Comparison of ENCODE assay signal across 9 mouse cellular contexts in the genomic region with DNA sequence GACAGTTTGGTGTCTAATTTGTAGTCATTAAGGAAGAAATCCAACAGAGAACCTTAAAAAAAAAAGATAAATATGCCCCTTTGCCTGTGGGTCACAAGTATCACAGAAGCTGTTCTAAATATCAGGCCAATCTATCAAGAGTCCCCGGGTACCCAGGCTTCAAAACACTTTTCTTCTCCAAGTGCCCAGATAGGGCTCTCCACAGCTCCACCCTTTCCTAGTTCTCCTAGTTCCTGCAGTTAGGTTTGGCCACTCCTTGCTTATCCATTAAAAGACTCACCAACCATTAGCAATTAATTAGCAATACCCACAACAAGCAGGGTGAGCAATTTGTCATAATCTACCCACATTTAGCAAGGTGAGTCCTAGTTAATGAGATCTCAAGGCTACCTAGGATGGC. TPM values are rescaled to one million over a fixed set of nuclear protein-coding genes. Genes with fewer than 3 reads are reported as not detected.
DNase-seq lines count a peak whose midpoint lies in the region; ATAC-seq lines count a peak whose summit lies in the region.
"Had no signal": no experiment of that assay in that cellular context is flagged by ENCODE, and none has a peak within 500 bp of the region (broad histone marks: within the 10 kb centered on the region; RNA-seq: fewer than 3 reads in every experiment).

No protein-coding gene starts in this region.

- H3K27ac ChIP-seq in heart, embryonic 15.5 days = no peak overlapping the region
- H3K27ac ChIP-seq in hindbrain, embryonic 12.5 days = no peak overlapping the region

- H3K4me2 ChIP-seq in heart, embryonic 15.5 days = peak overlapping the region; percentile 80
- peak overlapping the region; percentile 80 for H3K4me2 ChIP-seq in hindbrain, embryonic 12.5 days (replicated peaks)

- H3K9ac ChIP-seq in heart, embryonic 15.5 days = no peak overlapping the region
- H3K9ac ChIP-seq in hindbrain, embryonic 12.5 days = no peak overlapping the region

- WGBS in heart, embryonic 15.5 days = 54% methylated on average over 1 of the region's 1 CpGs
- 86% methylated on average over 1 of the region's 1 CpGs for WGBS in hindbrain, embryonic 12.5 days

- no peaks in the 10 kb centered on the region for H3K36me3 ChIP-seq in heart, embryonic 15.5 days
- no peaks in the 10 kb centered on the region for H3K36me3 ChIP-seq in hindbrain, embryonic 12.5 days

- H3K9me3 ChIP-seq in heart, embryonic 15.5 days (replicated peaks) = no peaks in the 10 kb centered on the region
- H3K9me3 ChIP-seq in hindbrain, embryonic 12.5 days (replicated peaks) = no peaks in the 10 kb centered on the region

- peak overlapping the region; percentile 93 for H3K4me3 ChIP-seq in heart, embryonic 15.5 days
- no peak overlapping the region for H3K4me3 ChIP-seq in hindbrain, embryonic 12.5 days

- ATAC-seq in heart, embryonic 15.5 days (replicated peaks; ENCODE audit: insufficient number of reproducible peaks, insufficient read depth, low FRiP score, low read depth) = no peak
- no peak for ATAC-seq in hindbrain, embryonic 12.5 days (ENCODE audit: low FRiP score)

- H3K27me3 ChIP-seq in heart, embryonic 15.5 days = no peaks in the 10 kb centered on the region
- H3K27me3 ChIP-seq in hindbrain, embryonic 12.5 days = no peaks in the 10 kb centered on the region

- H3K4me1 ChIP-seq in heart, embryonic 15.5 days (replicated peaks) = peaks cover 12% of the 10 kb centered on the region
- H3K4me1 ChIP-seq in hindbrain, embryonic 12.5 days = peaks cover 12% of the 10 kb centered on the region

- DNase-seq in heart, adult 11 months = no peak
- peak; percentile 6 for DNase-seq in c-Kit-negative CD71-positive TER-119-positive erythroid progenitor cells, embryonic 14.5 days (ENCODE audit: low read depth, low spot score)
- peak; percentile 14 for DNase-seq in lung, postnatal 10 days
- DNase-seq in right cerebral cortex, adult 18-20 months = no peak
- DNase-seq in urinary bladder, postnatal 10 days (ENCODE audit: low spot score) = no peak
- DNase-seq in adrenal gland, postnatal 25 days = no peak

RNA-seq across cellular contexts. Expression of a gene that starts 1.3 kb away (rescaled TPM):
- polyA plus RNA-seq in heart, embryonic 15.5 days (2015; fragmentation: Nextera tagmentation; extraction: Ambion mirVana) = 23.4 and 30.7 TPM in 2 replicates
- 36.1 and 38.1 TPM in 2 replicates for polyA plus RNA-seq in hindbrain, embryonic 12.5 days (2016; fragmentation: Nextera tagmentation; extraction: Ambion mirVana)
- 115 and 122 TPM in 2 replicates for total RNA-seq in adrenal gland, postnatal 25 days (2021)

RNA-seq across cellular contexts. Expression of a gene that starts 36.9 kb away (rescaled TPM):
- polyA plus RNA-seq in heart, embryonic 15.5 days (2015; fragmentation: Nextera tagmentation; extraction: Ambion mirVana) = 0.13 and 1.1 TPM in 2 replicates
- polyA plus RNA-seq in hindbrain, embryonic 12.5 days (2016; fragmentation: Nextera tagmentation; extraction: Ambion mirVana) = 0.30 and 0.40 TPM in 2 replicates
- not detected in 2 replicates for total RNA-seq in adrenal gland, postnatal 25 days (2021)
- polyA plus RNA-seq: brain, embryonic 14.5 days had no signal

Comparison
In these comparisons a context has a peak if more than half of its experiments do, and no peak if none do; other contexts are left out.
1. DNase-seq: peak in c-Kit-negative CD71-positive TER-119-positive erythroid progenitor cells, embryonic 14.5 days (single experiment) and lung, postnatal 10 days (single experiment); none in heart, adult 11 months (single experiment), right cerebral cortex, adult 18-20 months (single experiment), urinary bladder, postnatal 10 days (single experiment) and adrenal gland, postnatal 25 days (single experiment).